Mouse (Mus musculus) MEL (cell line): ENCODE measurements around the gene Igfals.

Experiments
- CTCF ChIP-seq, 3 experiments: IDR thresholded peaks in 2 of 3; conservative IDR thresholded peaks in 1 of 3; 2 replicates each; pipeline ENCODE4 v1.5.1; 2011 to 2012; ENCODE audit warnings: low read length in 3 of 3, low read depth in 2 of 3, mild to moderate bottlenecking in 2 of 3, improper control_type of control experiment in 1 of 3, inconsistent platforms in 1 of 3, mixed read lengths in 1 of 3, moderate library complexity in 1 of 3; ENCODE audit not compliant: control insufficient read depth in 1 of 3, insufficient read depth in 1 of 3, poor library complexity in 1 of 3, severe bottlenecking in 1 of 3
- EP300 ChIP-seq, 2 experiments: IDR thresholded peaks; 2 replicates each; pipeline ENCODE4 v1.6.1; 2011; ENCODE audit warnings: improper control_type of control experiment in 2 of 2, low read length in 2 of 2, low read depth in 1 of 2, mild to moderate bottlenecking in 1 of 2
- ETS1 ChIP-seq: IDR thresholded peaks from 2 replicates; pipeline ENCODE4 v1.6.1; 2012; ENCODE audit warnings: low read depth, mild to moderate bottlenecking, inconsistent platforms, low read length, improper control_type of control experiment, moderate library complexity

DNA sequence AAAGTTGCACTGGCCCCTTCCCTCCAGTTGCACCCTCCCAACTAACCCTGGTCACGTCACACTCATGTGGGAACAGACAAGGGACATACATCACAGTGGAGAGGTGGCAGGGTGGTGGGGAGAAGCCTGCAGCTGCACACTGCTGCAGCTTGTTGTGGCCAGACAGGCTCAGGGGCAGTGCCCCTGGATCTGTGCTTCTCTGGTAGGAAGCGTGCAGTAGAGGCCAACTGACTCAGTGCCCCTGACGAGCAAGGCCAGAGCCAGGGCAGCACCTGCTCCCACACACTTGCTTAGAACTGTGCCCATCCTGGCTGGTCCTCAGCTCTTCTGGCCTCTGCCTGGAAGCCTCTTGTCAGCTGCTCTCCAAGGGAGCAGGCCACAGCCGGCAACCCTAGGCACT is 31.8 kb downstream of the Igfals start:
- TF ChIP-seq EP300 (IDR thresholded peaks at IDR 0.05; ENCODE audit: low read depth in 1 of 2, low read length in 2 of 2) = no peak
- TF ChIP-seq CTCF (IDR thresholded peaks at IDR 0.05 in 2 of 3, conservative IDR thresholded peaks at IDR 0.05 in 1 of 3; ENCODE audit: control insufficient read depth in 1 of 3, insufficient read depth in 1 of 3, low read depth in 2 of 3, low read length in 3 of 3, poor library complexity in 1 of 3, severe bottlenecking in 1 of 3) = no peak
- no peak for TF ChIP-seq ETS1
